Mouse (Mus musculus): ENCODE data around the gene Dnmbp. TPM values are rescaled to one million over a fixed set of nuclear protein-coding genes. Genes with fewer than 3 reads are reported as not detected.

The Dnmbp gene
- polyA plus RNA-seq, 2 experiments: 23.3 to 33.0 TPM

GRCm38 (mm10) chr19:43976661-43977060 is 36.7 kb upstream of the Dnmbp start:
- no peak for ATAC-seq (ENCODE audit: low FRiP score, low read depth)
- DNase-seq (ENCODE audit: low spot score): no peak
- TF ChIP-seq POLR2A (IDR thresholded peaks at IDR 0.05; ENCODE audit: borderline replicate concordance, extremely low read depth, insufficient read depth, insufficient read length): no peak
- H3K9ac ChIP-seq (ENCODE audit: low read depth, low read length, severe bottlenecking): no peak overlapping the region
- 43% methylated on average over 6 of the region's 6 CpGs for WGBS
- H3K9me3 ChIP-seq (ENCODE audit: control insufficient read depth, low read length): no peaks in the 10 kb centered on the region
- H3K27ac ChIP-seq (replicated peaks; ENCODE audit: low read depth, low read length): no peak overlapping the region
- H3K36me3 ChIP-seq (ENCODE audit: control insufficient read depth, insufficient read depth, low read length): no peaks in the 10 kb centered on the region
- no peak overlapping the region for H3K4me3 ChIP-seq (replicated peaks; ENCODE audit: low read length)
- H3K4me1 ChIP-seq (ENCODE audit: control insufficient read depth, insufficient read depth, low read length): no peaks in the 10 kb centered on the region
- H3K27me3 ChIP-seq (ENCODE audit: control insufficient read depth, insufficient read depth, low read length): no peaks in the 10 kb centered on the region
- H3K4me2 ChIP-seq (replicated peaks; ENCODE audit: low read depth, low read length, severe bottlenecking): no peak overlapping the region

- DNase-seq (ENCODE audit: low spot score) (no peak), ATAC-seq (ENCODE audit: low FRiP score, low read depth) (no peak)
- H3K9me3 ChIP-seq (ENCODE audit: control insufficient read depth, low read length): no peaks in the 10 kb centered on the region
- no peak overlapping the region for H3K4me3 ChIP-seq (replicated peaks; ENCODE audit: low read length)
- no peak overlapping the region for H3K27ac ChIP-seq (replicated peaks; ENCODE audit: low read depth, low read length)
- no peaks in the 10 kb centered on the region for H3K27me3 ChIP-seq (ENCODE audit: control insufficient read depth, insufficient read depth, low read length)
- no peak for TF ChIP-seq POLR2A (IDR thresholded peaks at IDR 0.05; ENCODE audit: borderline replicate concordance, extremely low read depth, insufficient read depth, insufficient read length)
- 88% methylated on average over 6 of the region's 6 CpGs for WGBS
- no peak overlapping the region for H3K4me2 ChIP-seq (replicated peaks; ENCODE audit: low read depth, low read length, severe bottlenecking)
- no peak overlapping the region for H3K9ac ChIP-seq (ENCODE audit: low read depth, low read length, severe bottlenecking)
- H3K36me3 ChIP-seq (ENCODE audit: control insufficient read depth, insufficient read depth, low read length): no peaks in the 10 kb centered on the region
- no peaks in the 10 kb centered on the region for H3K4me1 ChIP-seq (ENCODE audit: control insufficient read depth, insufficient read depth, low read length)
These were observed 34.2 kb upstream of the Dnmbp start for GRCm38 (mm10) chr19:43974221-43974620.

DNA sequence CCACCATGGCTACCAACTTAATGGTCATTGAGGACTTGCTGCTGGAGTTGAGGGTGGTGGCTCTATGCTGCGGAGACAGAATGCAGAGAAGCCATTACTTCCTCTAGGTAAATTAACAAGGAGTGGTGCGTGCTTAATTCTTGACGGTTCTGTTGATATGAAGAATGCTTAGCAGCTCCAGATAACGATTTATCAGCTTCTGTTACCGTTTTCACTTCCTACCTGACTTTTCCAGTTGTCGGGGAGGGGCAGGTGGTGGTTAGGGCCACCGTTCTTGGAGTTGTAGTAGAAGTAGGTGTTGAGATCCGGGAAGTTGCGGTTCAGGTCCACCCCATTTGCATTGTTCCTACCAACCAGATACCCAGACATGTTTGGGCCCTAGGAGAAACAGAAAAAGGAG is 33.7 kb upstream of the Dnmbp start:
- Histone ChIP-seq H3K9ac (ENCODE audit: low read depth, low read length, severe bottlenecking) (no peak overlapping the region), H3K4me3 (replicated peaks; ENCODE audit: low read length) (no peak overlapping the region), H3K9me3 (ENCODE audit: control insufficient read depth, low read length) (no peaks in the 10 kb centered on the region), H3K4me2 (replicated peaks; ENCODE audit: low read depth, low read length, severe bottlenecking) (no peak overlapping the region), H3K27ac (replicated peaks; ENCODE audit: low read depth, low read length) (no peak overlapping the region), H3K4me1 (ENCODE audit: control insufficient read depth, insufficient read depth, low read length) (no peaks in the 10 kb centered on the region), H3K36me3 (ENCODE audit: control insufficient read depth, insufficient read depth, low read length) (no peaks in the 10 kb centered on the region), H3K27me3 (ENCODE audit: control insufficient read depth, insufficient read depth, low read length) (no peaks in the 10 kb centered on the region)
- ATAC-seq (ENCODE audit: low FRiP score, low read depth) (no peak), DNase-seq (ENCODE audit: low spot score) (no peak)
- 86% methylated on average over 9 of the region's 9 CpGs for WGBS
- TF ChIP-seq POLR2A (IDR thresholded peaks at IDR 0.05; ENCODE audit: borderline replicate concordance, extremely low read depth, insufficient read depth, insufficient read length): no peak

- no peaks in the 10 kb centered on the region for H3K9me3 ChIP-seq (ENCODE audit: control insufficient read depth, low read length)
- no peaks in the 10 kb centered on the region for H3K27me3 ChIP-seq (ENCODE audit: control insufficient read depth, insufficient read depth, low read length)
- no peak for ATAC-seq (ENCODE audit: low FRiP score, low read depth)
- H3K9ac ChIP-seq (ENCODE audit: low read depth, low read length, severe bottlenecking): no peak overlapping the region
- no peaks in the 10 kb centered on the region for H3K4me1 ChIP-seq (ENCODE audit: control insufficient read depth, insufficient read depth, low read length)
- no peak overlapping the region for H3K4me2 ChIP-seq (replicated peaks; ENCODE audit: low read depth, low read length, severe bottlenecking)
- no peaks in the 10 kb centered on the region for H3K36me3 ChIP-seq (ENCODE audit: control insufficient read depth, insufficient read depth, low read length)
- TF ChIP-seq POLR2A (IDR thresholded peaks at IDR 0.05; ENCODE audit: borderline replicate concordance, extremely low read depth, insufficient read depth, insufficient read length): no peak
- 93% methylated on average over 8 of the region's 8 CpGs for WGBS
- DNase-seq (ENCODE audit: low spot score): no peak
- H3K27ac ChIP-seq (replicated peaks; ENCODE audit: low read depth, low read length): no peak overlapping the region
- H3K4me3 ChIP-seq (replicated peaks; ENCODE audit: low read length): no peak overlapping the region
These were observed 32.1 kb upstream of the Dnmbp start for GRCm38 (mm10) chr19:43972129-43972528.

- 0 out of 2 replicates have a peak, but pooled peaks cover 3% of the 10 kb centered on the region for H3K4me1 ChIP-seq (ENCODE audit: control insufficient read depth, insufficient read depth, low read length)
- no peak for TF ChIP-seq POLR2A (IDR thresholded peaks at IDR 0.05; ENCODE audit: borderline replicate concordance, extremely low read depth, insufficient read depth, insufficient read length)
- no peaks in the 10 kb centered on the region for H3K27me3 ChIP-seq (ENCODE audit: control insufficient read depth, insufficient read depth, low read length)
- no peak for DNase-seq (ENCODE audit: low spot score)
- H3K4me2 ChIP-seq (replicated peaks; ENCODE audit: low read depth, low read length, severe bottlenecking): no peak overlapping the region
- H3K9me3 ChIP-seq (ENCODE audit: control insufficient read depth, low read length): no peaks in the 10 kb centered on the region
- no peak overlapping the region for H3K9ac ChIP-seq (ENCODE audit: low read depth, low read length, severe bottlenecking)
- H3K36me3 ChIP-seq (ENCODE audit: control insufficient read depth, insufficient read depth, low read length): no peaks in the 10 kb centered on the region
- H3K4me3 ChIP-seq (replicated peaks; ENCODE audit: low read length): no peak overlapping the region
- 60% methylated on average over 8 of the region's 11 CpGs for WGBS
- no peak for ATAC-seq (ENCODE audit: low FRiP score, low read depth)
- H3K27ac ChIP-seq (replicated peaks; ENCODE audit: low read depth, low read length): no peak overlapping the region
These were observed 28.5 kb upstream of the Dnmbp start for GRCm38 (mm10) chr19:43968436-43969026.
